Mouse (Mus musculus): Measurements from ENCODE around the gene Cd109. TPM values are rescaled to one million over a fixed set of nuclear protein-coding genes. Genes with fewer than 3 reads are reported as not detected.

The Cd109 gene
- polyA plus RNA-seq, 1 experiment from 2014 or later = 3.9 TPM

GRCm38 (mm10) chr9:78599927-78600326, 15.4 kb upstream of the Cd109 start:
- Histone ChIP-seq H3K27me3 (ENCODE audit: low read depth, poor library complexity, severe bottlenecking) (no peaks in the 10 kb centered on the region), H3K36me3 (no peaks in the 10 kb centered on the region)

GRCm38 (mm10) chr9:78601046-78601730, 14.2 kb upstream of the Cd109 start:
- H3K36me3 ChIP-seq = no peaks in the 10 kb centered on the region
- H3K9me3 ChIP-seq (replicated peaks) = no peaks in the 10 kb centered on the region
- no peaks in the 10 kb centered on the region for H3K27me3 ChIP-seq (ENCODE audit: low read depth, poor library complexity, severe bottlenecking)
- DNase-seq (ENCODE audit: low spot score) = no peak
- WGBS = 69% methylated on average over 4 of the region's 4 CpGs
- no peaks in the 10 kb centered on the region for H3K4me1 ChIP-seq
- H3K27ac ChIP-seq = no peak overlapping the region
- no peak overlapping the region for H3K4me3 ChIP-seq

More at GRCm38 (mm10) chr9:78599927-78600326, 15.4 kb upstream of the Cd109 start:
- WGBS = 81% methylated on average over 5 of the region's 5 CpGs
- DNase-seq (ENCODE audit: low spot score) = no peak
- Histone ChIP-seq H3K27ac (no peak overlapping the region), H3K4me3 (no peak overlapping the region), H3K9me3 (replicated peaks) (no peaks in the 10 kb centered on the region), H3K4me1 (no peaks in the 10 kb centered on the region)

- DNase-seq (ENCODE audit: low spot score) = no peak
- Histone ChIP-seq H3K36me3 (no peaks in the 10 kb centered on the region), H3K27ac (no peak overlapping the region), H3K4me3 (no peak overlapping the region), H3K9me3 (replicated peaks) (no peaks in the 10 kb centered on the region), H3K27me3 (ENCODE audit: low read depth, poor library complexity, severe bottlenecking) (peaks cover 14% of the 10 kb centered on the region), H3K4me1 (peaks cover 16% of the 10 kb centered on the region)
- WGBS = 77% methylated on average over 6 of the region's 6 CpGs
Observed at GRCm38 (mm10) chr9:78614201-78614600, 1.1 kb upstream of the Cd109 start.

DNA sequence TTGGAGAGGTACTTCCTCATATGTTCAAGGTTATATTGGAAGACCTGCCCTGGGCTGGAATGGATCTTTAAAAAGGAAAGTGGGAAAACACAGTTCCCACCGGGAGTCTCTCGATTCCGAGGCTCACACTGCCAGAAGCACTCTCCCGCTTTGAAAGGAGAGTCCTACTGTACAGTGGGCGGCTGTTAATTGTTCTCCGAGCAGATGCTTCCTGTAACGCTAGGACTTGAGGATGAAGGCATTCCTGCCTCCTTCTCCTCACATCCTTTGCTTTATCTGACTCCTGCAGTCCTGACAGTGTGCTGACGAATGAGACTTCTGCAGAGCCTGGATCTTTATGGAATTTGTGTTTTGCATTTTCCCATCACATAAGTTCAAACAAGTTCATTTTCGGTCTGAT, 3.9 kb downstream of the Cd109 start:
- H3K4me1 ChIP-seq = peaks cover 16% of the 10 kb centered on the region
- 84% methylated on average over 9 of the region's 9 CpGs for WGBS

DNA sequence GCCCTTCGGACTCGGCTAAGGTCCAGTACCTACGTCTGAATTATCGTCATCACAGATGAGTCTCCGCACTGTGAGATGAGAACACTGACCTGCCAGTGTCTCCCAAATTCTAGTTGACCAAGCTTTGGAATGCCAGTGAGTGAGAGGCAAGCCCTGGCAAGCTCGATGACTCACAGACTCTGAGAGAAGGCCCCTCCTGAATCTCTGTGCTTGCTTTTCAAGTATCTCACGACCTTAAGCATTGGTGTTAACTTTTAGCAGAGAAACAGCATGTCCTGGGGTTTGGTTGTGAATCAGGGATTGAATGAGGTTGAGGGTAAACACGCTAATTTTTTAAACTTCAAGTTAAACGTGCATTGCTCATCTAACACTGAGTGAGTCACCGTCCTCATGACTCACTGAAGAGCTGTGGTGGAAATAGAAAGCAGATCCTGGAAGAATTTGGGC, 8.0 kb downstream of the Cd109 start:
- Histone ChIP-seq H3K27ac (no peak overlapping the region), H3K9me3 (replicated peaks) (no peaks in the 10 kb centered on the region), H3K27me3 (ENCODE audit: low read depth, poor library complexity, severe bottlenecking) (no peaks in the 10 kb centered on the region), H3K4me3 (no peak overlapping the region), H3K4me1 (no peaks in the 10 kb centered on the region), H3K36me3 (no peaks in the 10 kb centered on the region)
- no peak for DNase-seq (ENCODE audit: low spot score)
- WGBS = 83% methylated on average over 10 of the region's 10 CpGs

More for the DNA sequence above, 3.9 kb downstream of the Cd109 start:
- no peak overlapping the region for H3K4me3 ChIP-seq
- no peak for DNase-seq (ENCODE audit: low spot score)
- no peak overlapping the region for H3K27ac ChIP-seq
- H3K36me3 ChIP-seq = no peaks in the 10 kb centered on the region
- H3K27me3 ChIP-seq (ENCODE audit: low read depth, poor library complexity, severe bottlenecking) = peaks cover 10% of the 10 kb centered on the region
- no peaks in the 10 kb centered on the region for H3K9me3 ChIP-seq (replicated peaks)

DNA sequence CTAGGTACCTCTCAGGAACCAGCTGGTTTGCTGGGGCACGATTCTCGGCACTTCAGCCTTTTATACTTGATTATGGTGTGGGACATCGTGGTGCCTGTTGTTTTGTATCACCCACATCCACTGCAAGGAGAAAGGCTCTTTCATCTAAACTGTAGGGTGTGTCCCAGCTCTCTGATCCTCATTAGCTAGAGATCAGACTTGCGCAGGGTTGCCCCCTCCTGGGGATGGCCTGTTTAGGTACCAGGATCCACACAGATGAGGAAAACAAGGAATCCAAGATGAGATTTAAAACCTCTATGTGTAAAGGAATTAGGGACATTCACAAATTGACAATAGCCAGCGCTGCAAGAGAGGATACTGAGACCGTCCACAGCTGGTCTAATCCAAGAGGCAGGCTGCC, 14.6 kb downstream of the Cd109 start:
- DNase-seq (ENCODE audit: low spot score) = no peak
- no peaks in the 10 kb centered on the region for H3K27me3 ChIP-seq (ENCODE audit: low read depth, poor library complexity, severe bottlenecking)
- H3K9me3 ChIP-seq (replicated peaks) = no peaks in the 10 kb centered on the region
- no peak overlapping the region for H3K4me3 ChIP-seq
- WGBS = 54% methylated on average over 6 of the region's 6 CpGs
- no peak overlapping the region for H3K27ac ChIP-seq
- no peaks in the 10 kb centered on the region for H3K36me3 ChIP-seq
- 0 out of 2 replicates have a peak, but pooled peaks cover 4% of the 10 kb centered on the region for H3K4me1 ChIP-seq

DNA sequence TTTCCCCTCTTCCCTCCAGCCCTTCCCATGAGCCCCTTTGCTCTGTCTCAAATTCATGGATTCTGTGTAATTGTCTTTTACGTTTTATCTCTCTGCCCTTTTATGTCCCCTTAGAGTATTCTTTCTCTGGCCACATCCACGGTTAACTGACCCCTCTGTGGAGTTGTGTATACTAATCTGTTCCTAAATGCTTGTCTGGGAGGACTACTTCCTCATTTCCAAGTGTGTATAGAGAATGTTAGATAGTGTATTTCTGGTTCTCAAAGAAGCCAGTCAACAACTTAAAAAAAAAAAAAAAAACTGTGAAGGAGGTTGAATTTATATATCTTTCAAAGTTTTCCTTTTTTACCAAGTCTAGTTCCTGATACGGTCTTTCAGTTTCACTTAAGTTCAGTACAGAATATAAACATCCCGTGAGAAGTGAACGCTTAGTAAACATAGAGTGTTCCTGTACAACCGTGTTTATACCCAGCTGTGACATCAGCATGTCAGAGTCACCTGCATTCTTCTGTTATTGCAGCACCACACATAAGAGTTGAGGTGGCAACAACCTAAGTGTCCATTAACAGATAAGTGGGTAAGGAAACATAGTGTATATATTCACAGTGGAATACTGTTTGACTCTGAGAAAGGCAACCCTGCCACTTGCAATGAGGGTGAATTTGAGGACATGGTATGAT, 16.5 kb downstream of the Cd109 start:
- H3K4me1 ChIP-seq = 0 out of 2 replicates have a peak, but pooled peaks cover 4% of the 10 kb centered on the region
- no peak for DNase-seq (ENCODE audit: low spot score)
- H3K4me3 ChIP-seq = no peak overlapping the region
- 89% methylated on average over 6 of the region's 6 CpGs for WGBS
- no peaks in the 10 kb centered on the region for H3K27me3 ChIP-seq (ENCODE audit: low read depth, poor library complexity, severe bottlenecking)
- no peak overlapping the region for H3K27ac ChIP-seq
- H3K36me3 ChIP-seq = no peaks in the 10 kb centered on the region
- no peaks in the 10 kb centered on the region for H3K9me3 ChIP-seq (replicated peaks)

- no peak overlapping the region for H3K4me3 ChIP-seq
- H3K27me3 ChIP-seq (ENCODE audit: low read depth, poor library complexity, severe bottlenecking) = no peaks in the 10 kb centered on the region
- no peaks in the 10 kb centered on the region for H3K9me3 ChIP-seq (replicated peaks)
- H3K36me3 ChIP-seq = no peaks in the 10 kb centered on the region
- H3K27ac ChIP-seq = no peak overlapping the region
- 93% methylated on average over 3 of the region's 3 CpGs for WGBS
- 0 out of 2 replicates have a peak, but pooled peaks cover 4% of the 10 kb centered on the region for H3K4me1 ChIP-seq
- DNase-seq (ENCODE audit: low spot score) = no peak
Observed at GRCm38 (mm10) chr9:78633976-78634375, 18.6 kb downstream of the Cd109 start.

DNA sequence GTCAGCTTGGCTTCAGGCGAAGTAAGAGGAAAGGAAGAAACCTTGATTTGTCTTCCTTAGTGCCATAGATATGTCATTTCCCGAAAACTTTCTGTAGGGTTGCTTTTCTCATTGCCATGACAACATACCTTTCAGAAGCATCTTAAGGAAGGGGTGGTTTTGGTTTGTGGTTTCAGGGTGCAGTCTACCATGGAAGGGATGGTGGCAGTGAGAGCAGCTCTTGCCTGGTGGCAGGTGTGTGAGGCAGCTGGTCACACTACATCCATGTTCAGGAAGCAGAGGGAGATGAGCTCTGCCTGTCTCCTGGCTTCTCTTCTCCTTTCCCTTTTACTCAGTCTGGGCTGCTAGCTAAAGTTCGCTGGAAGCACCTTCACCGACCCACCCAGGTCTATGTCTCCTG, 26.0 kb downstream of the Cd109 start:
- H3K27me3 ChIP-seq (ENCODE audit: low read depth, poor library complexity, severe bottlenecking) = no peaks in the 10 kb centered on the region
- H3K36me3 ChIP-seq = no peaks in the 10 kb centered on the region
- no peaks in the 10 kb centered on the region for H3K4me1 ChIP-seq
- no peak overlapping the region for H3K4me3 ChIP-seq
- no peak overlapping the region for H3K27ac ChIP-seq
- WGBS = 84% methylated on average over 4 of the region's 4 CpGs
- DNase-seq (ENCODE audit: low spot score) = no peak
- no peaks in the 10 kb centered on the region for H3K9me3 ChIP-seq (replicated peaks)

- Histone ChIP-seq H3K27me3 (ENCODE audit: low read depth, poor library complexity, severe bottlenecking) (no peaks in the 10 kb centered on the region), H3K9me3 (replicated peaks) (no peaks in the 10 kb centered on the region), H3K4me3 (no peak overlapping the region), H3K36me3 (no peaks in the 10 kb centered on the region), H3K27ac (no peak overlapping the region), H3K4me1 (no peaks in the 10 kb centered on the region)
- 51% methylated on average over 6 of the region's 6 CpGs for WGBS
- peak; percentile 84 for DNase-seq (ENCODE audit: low spot score)
Observed at GRCm38 (mm10) chr9:78646008-78646777, 30.8 kb downstream of the Cd109 start.

GRCm38 (mm10) chr9:78648641-78649040, 33.3 kb downstream of the Cd109 start:
- H3K36me3 ChIP-seq = no peaks in the 10 kb centered on the region
- DNase-seq (ENCODE audit: low spot score) = no peak
- no peak overlapping the region for H3K27ac ChIP-seq
- H3K9me3 ChIP-seq (replicated peaks) = no peaks in the 10 kb centered on the region
- H3K27me3 ChIP-seq (ENCODE audit: low read depth, poor library complexity, severe bottlenecking) = no peaks in the 10 kb centered on the region
- WGBS = 92% methylated on average over 8 of the region's 8 CpGs
- no peak overlapping the region for H3K4me3 ChIP-seq
- H3K4me1 ChIP-seq = no peaks in the 10 kb centered on the region

DNA sequence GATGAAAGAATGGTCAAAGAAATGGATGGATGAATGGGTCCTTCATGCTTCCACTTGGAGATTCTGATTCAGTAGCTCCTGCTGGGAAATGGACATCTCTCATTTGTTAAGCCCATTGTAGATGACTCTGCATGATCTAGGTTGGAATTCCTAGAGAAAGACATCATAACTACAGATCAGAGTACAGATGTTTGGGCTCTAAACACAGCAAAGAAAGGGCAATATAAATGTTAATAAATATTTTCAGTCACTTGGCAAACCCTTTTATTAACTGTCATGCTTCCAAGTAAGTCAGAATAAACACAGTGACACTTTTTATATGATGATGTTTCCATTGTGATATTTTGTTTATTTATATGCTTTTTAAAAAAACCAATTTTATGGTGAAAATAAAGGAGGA, 34.1 kb downstream of the Cd109 start:
- H3K4me1 ChIP-seq = no peaks in the 10 kb centered on the region
- no peaks in the 10 kb centered on the region for H3K9me3 ChIP-seq (replicated peaks)
- no peaks in the 10 kb centered on the region for H3K27me3 ChIP-seq (ENCODE audit: low read depth, poor library complexity, severe bottlenecking)
- no peak overlapping the region for H3K27ac ChIP-seq
- no peaks in the 10 kb centered on the region for H3K36me3 ChIP-seq
- DNase-seq (ENCODE audit: low spot score) = no peak
- no peak overlapping the region for H3K4me3 ChIP-seq

- no peaks in the 10 kb centered on the region for H3K27me3 ChIP-seq (ENCODE audit: low read depth, poor library complexity, severe bottlenecking)
- H3K27ac ChIP-seq = no peak overlapping the region
- DNase-seq (ENCODE audit: low spot score) = no peak
- no peaks in the 10 kb centered on the region for H3K9me3 ChIP-seq (replicated peaks)
- no peaks in the 10 kb centered on the region for H3K36me3 ChIP-seq
- H3K4me3 ChIP-seq = no peak overlapping the region
- WGBS = 88% methylated on average over 5 of the region's 5 CpGs
- no peaks in the 10 kb centered on the region for H3K4me1 ChIP-seq
Observed at GRCm38 (mm10) chr9:78657564-78657963, 42.2 kb downstream of the Cd109 start.

Data from limb, embryonic 10.5 days (tissue).